Mouse (Mus musculus): ENCODE data around the gene Zfp385c. TPM values are rescaled to one million over a fixed set of nuclear protein-coding genes. Genes with fewer than 3 reads are reported as not detected.

Gene Zfp385c
- polyA plus RNA-seq, 1 experiment from 2014 or later: 0.31 TPM

DNA sequence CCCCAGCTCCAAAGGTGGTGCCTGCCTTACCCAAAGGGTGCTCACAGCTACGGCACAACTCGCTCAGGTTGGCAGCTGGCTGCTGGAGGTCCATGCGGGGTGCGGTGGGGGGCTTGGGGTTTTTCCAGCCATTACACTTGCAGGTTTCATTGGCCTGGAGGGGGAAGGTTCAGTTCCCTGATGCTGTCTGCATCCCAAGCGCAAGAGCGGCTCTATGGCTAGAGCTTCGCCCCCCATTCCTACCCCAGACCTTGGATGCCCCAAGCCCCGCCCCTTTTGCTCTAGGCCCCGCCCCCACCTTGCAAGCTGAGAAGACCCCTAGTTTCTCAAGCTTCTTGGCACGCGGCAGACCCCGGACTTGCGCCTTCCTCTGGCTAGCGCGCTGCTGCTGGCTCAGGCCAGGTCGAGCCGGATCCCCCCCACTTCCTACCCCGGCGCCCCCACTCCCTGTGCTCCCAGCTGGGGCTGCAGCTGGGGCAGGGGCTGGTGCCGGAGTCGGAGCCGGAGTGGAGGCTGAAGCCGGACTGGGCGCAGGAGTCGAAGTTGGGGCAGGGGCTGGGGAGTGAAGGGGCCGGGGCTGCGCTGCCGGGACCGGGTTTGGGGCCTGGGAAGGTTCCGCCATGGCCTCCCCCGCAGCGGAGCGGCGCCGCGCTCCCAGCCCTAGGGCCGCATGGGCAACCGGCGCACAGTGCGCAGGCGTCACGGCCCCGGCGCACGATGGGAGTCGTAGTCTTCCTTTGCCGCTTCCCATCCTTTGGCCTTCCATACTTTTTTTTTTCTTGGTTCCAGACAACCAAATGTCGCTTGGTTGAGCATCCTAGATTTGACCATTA is 19.7 kb upstream of the Zfp385c start, which contains the start of gene Kat2a:
Gene Kat2a (minus strand): TSS at position 683 of the 833 bp plus-strand sequence.
- ATAC-seq: peak; percentile 84
- H3K27me3 ChIP-seq (replicated peaks; ENCODE audit: control insufficient read depth, insufficient read depth, low read length): no peaks in the 10 kb centered on the region
- H3K4me3 ChIP-seq (ENCODE audit: low read length): peak within 1 kb of the TSS; percentile 100
- peaks cover 31% of the 10 kb centered on the region for H3K4me1 ChIP-seq (ENCODE audit: control insufficient read depth, insufficient read depth, low read length)
- peak within 1 kb of the TSS; percentile 99 for H3K9ac ChIP-seq (ENCODE audit: low read depth, low read length)
- peak within 1 kb of the TSS; percentile 74 for H3K27ac ChIP-seq (ENCODE audit: low read length)
- peak within 1 kb of the TSS; percentile 78 for H3K4me2 ChIP-seq (ENCODE audit: low read depth, low read length)
- peaks cover 15% of the 10 kb centered on the region for H3K36me3 ChIP-seq (ENCODE audit: control insufficient read depth, insufficient read depth, low read length)
- 1% methylated on average over 47 of the region's 48 CpGs for WGBS
- H3K9me3 ChIP-seq (ENCODE audit: control insufficient read depth, low read length): no peaks in the 10 kb centered on the region

GRCm38 (mm10) chr11:100710977-100711376 is 18.7 kb upstream of the Zfp385c start:
- peaks cover 31% of the 10 kb centered on the region for H3K4me1 ChIP-seq (ENCODE audit: control insufficient read depth, insufficient read depth, low read length)
- no peak overlapping the region for H3K27ac ChIP-seq (ENCODE audit: low read length)
- whole genome bisulfite sequencing: 71% methylated on average over 4 of the region's 4 CpGs
- peak overlapping the region; percentile 78; the same call in 1 of the 2 replicates for H3K4me2 ChIP-seq (ENCODE audit: low read depth, low read length)
- no peaks in the 10 kb centered on the region for H3K9me3 ChIP-seq (ENCODE audit: control insufficient read depth, low read length)
- H3K36me3 ChIP-seq (ENCODE audit: control insufficient read depth, insufficient read depth, low read length): peaks cover 20% of the 10 kb centered on the region
- H3K4me3 ChIP-seq (ENCODE audit: low read length): no peak overlapping the region
- no peak for ATAC-seq
- H3K9ac ChIP-seq (ENCODE audit: low read depth, low read length): peak overlapping the region; percentile 99; the same call in 1 of the 2 replicates
- H3K27me3 ChIP-seq (replicated peaks; ENCODE audit: control insufficient read depth, insufficient read depth, low read length): no peaks in the 10 kb centered on the region

DNA sequence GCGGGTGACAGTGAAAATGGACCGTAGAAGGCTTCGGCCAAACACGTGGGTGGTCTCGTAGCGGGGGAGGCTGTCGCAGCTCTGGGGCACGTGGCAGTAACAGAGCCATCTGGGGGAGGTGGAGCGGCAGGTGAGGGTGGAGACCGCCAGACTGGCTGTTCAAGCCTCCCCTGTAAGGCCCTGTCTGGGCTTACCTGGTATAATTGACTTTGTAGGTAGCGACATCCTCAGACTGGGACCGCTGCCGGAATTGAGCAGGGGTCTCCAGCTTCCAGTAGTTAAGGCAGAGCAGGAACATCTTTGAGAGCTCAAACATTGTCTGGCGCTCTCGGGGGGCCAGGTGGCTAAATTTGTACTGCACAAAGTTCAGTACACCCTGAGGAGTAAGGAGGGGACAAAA is 18.3 kb upstream of the Zfp385c start:
- no peak overlapping the region for H3K27ac ChIP-seq (ENCODE audit: low read length)
- peaks cover 20% of the 10 kb centered on the region for H3K36me3 ChIP-seq (ENCODE audit: control insufficient read depth, insufficient read depth, low read length)
- H3K4me2 ChIP-seq (ENCODE audit: low read depth, low read length): no peak overlapping the region
- H3K9me3 ChIP-seq (ENCODE audit: control insufficient read depth, low read length): no peaks in the 10 kb centered on the region
- peaks cover 31% of the 10 kb centered on the region for H3K4me1 ChIP-seq (ENCODE audit: control insufficient read depth, insufficient read depth, low read length)
- H3K27me3 ChIP-seq (replicated peaks; ENCODE audit: control insufficient read depth, insufficient read depth, low read length): no peaks in the 10 kb centered on the region
- ATAC-seq: no peak
- 0 out of 2 replicates have a peak overlapping the region, but pooled peaks have one; percentile 37 for H3K9ac ChIP-seq (ENCODE audit: low read depth, low read length)
- H3K4me3 ChIP-seq (ENCODE audit: low read length): no peak overlapping the region
- WGBS: 90% methylated on average over 15 of the region's 15 CpGs

GRCm38 (mm10) chr11:100709201-100709810 is 17.1 kb upstream of the Zfp385c start:
- no peaks in the 10 kb centered on the region for H3K27me3 ChIP-seq (replicated peaks; ENCODE audit: control insufficient read depth, insufficient read depth, low read length)
- H3K9ac ChIP-seq (ENCODE audit: low read depth, low read length): no peak overlapping the region
- no peak overlapping the region for H3K4me2 ChIP-seq (ENCODE audit: low read depth, low read length)
- H3K4me3 ChIP-seq (ENCODE audit: low read length): no peak overlapping the region
- H3K4me1 ChIP-seq (ENCODE audit: control insufficient read depth, insufficient read depth, low read length): peaks cover 29% of the 10 kb centered on the region
- no peak overlapping the region for H3K27ac ChIP-seq (ENCODE audit: low read length)
- H3K9me3 ChIP-seq (ENCODE audit: control insufficient read depth, low read length): no peaks in the 10 kb centered on the region
- peaks cover 20% of the 10 kb centered on the region for H3K36me3 ChIP-seq (ENCODE audit: control insufficient read depth, insufficient read depth, low read length)
- WGBS: 93% methylated on average over 9 of the region's 9 CpGs
- no peak for ATAC-seq

GRCm38 (mm10) chr11:100705095-100705747 is 13.0 kb upstream of the Zfp385c start:
- no peak overlapping the region for H3K4me2 ChIP-seq (ENCODE audit: low read depth, low read length)
- no peak overlapping the region for H3K9ac ChIP-seq (ENCODE audit: low read depth, low read length)
- WGBS: 94% methylated on average over 23 of the region's 23 CpGs
- peaks cover 16% of the 10 kb centered on the region for H3K4me1 ChIP-seq (ENCODE audit: control insufficient read depth, insufficient read depth, low read length)
- H3K36me3 ChIP-seq (ENCODE audit: control insufficient read depth, insufficient read depth, low read length): peaks cover 20% of the 10 kb centered on the region
- ATAC-seq: no peak
- H3K4me3 ChIP-seq (ENCODE audit: low read length): no peak overlapping the region
- no peaks in the 10 kb centered on the region for H3K27me3 ChIP-seq (replicated peaks; ENCODE audit: control insufficient read depth, insufficient read depth, low read length)
- no peaks in the 10 kb centered on the region for H3K9me3 ChIP-seq (ENCODE audit: control insufficient read depth, low read length)
- H3K27ac ChIP-seq (ENCODE audit: low read length): no peak overlapping the region

GRCm38 (mm10) chr11:100703851-100704531 is 11.7 kb upstream of the Zfp385c start, which contains the start of gene Dhx58:
Gene Dhx58, minus strand, starts transcription at chr11:100704271.
- Histone ChIP-seq H3K4me2 (ENCODE audit: low read depth, low read length) (peak within 1 kb of the TSS; percentile 9; the same call in 1 of the 2 replicates), H3K36me3 (ENCODE audit: control insufficient read depth, insufficient read depth, low read length) (peaks cover 16% of the 10 kb centered on the region), H3K9ac (ENCODE audit: low read depth, low read length) (peak within 1 kb of the TSS; percentile 49; the same call in 1 of the 2 replicates), H3K9me3 (ENCODE audit: control insufficient read depth, low read length) (no peaks in the 10 kb centered on the region), H3K27ac (ENCODE audit: low read length) (no peak within 1 kb of the TSS), H3K4me3 (ENCODE audit: low read length) (peak within 1 kb of the TSS; percentile 17; the same call in 1 of the 2 replicates), H3K27me3 (replicated peaks; ENCODE audit: control insufficient read depth, insufficient read depth, low read length) (no peaks in the 10 kb centered on the region), H3K4me1 (ENCODE audit: control insufficient read depth, insufficient read depth, low read length) (peaks cover 16% of the 10 kb centered on the region)
- 58% methylated on average over 7 of the region's 7 CpGs for WGBS
- peak; percentile 37; the same call in 1 of the 2 replicates for ATAC-seq

- H3K27ac ChIP-seq (ENCODE audit: low read length): no peak overlapping the region
- H3K9me3 ChIP-seq (ENCODE audit: control insufficient read depth, low read length): no peaks in the 10 kb centered on the region
- H3K4me3 ChIP-seq (ENCODE audit: low read length): no peak overlapping the region
- no peak for ATAC-seq
- H3K9ac ChIP-seq (ENCODE audit: low read depth, low read length): no peak overlapping the region
- H3K27me3 ChIP-seq (replicated peaks; ENCODE audit: control insufficient read depth, insufficient read depth, low read length): no peaks in the 10 kb centered on the region
- no peak overlapping the region for H3K4me2 ChIP-seq (ENCODE audit: low read depth, low read length)
- H3K4me1 ChIP-seq (ENCODE audit: control insufficient read depth, insufficient read depth, low read length): peaks cover 16% of the 10 kb centered on the region
- peaks cover 9% of the 10 kb centered on the region for H3K36me3 ChIP-seq (ENCODE audit: control insufficient read depth, insufficient read depth, low read length)
- 64% methylated on average over 11 of the region's 11 CpGs for WGBS
Observed at GRCm38 (mm10) chr11:100703366-100703765, 11.1 kb upstream of the Zfp385c start.

DNA sequence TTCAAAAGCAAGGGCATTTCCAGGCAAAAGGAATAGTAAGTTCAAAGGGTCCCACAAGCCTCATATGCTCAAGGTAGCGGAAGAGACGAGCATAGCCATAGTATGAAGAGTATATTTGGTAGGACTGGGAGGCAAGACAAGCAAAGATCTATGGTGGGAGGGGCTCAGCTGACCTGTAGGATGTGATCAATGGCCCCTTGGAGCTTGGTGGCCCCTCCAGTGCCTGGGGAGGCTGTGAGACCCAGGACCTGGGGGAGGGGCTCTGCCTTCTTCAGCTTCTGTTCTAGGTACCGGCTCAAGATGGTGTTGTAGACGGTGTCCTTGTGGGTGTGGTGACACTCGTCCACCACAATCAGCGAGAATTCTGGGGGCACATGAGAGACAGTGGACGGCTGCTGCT is 10.7 kb upstream of the Zfp385c start:
- WGBS: 43% methylated on average over 7 of the region's 7 CpGs
- Histone ChIP-seq H3K4me3 (ENCODE audit: low read length) (peak overlapping the region; percentile 25), H3K9me3 (ENCODE audit: control insufficient read depth, low read length) (no peaks in the 10 kb centered on the region), H3K27me3 (replicated peaks; ENCODE audit: control insufficient read depth, insufficient read depth, low read length) (no peaks in the 10 kb centered on the region), H3K27ac (ENCODE audit: low read length) (no peak overlapping the region), H3K36me3 (ENCODE audit: control insufficient read depth, insufficient read depth, low read length) (peaks cover 5% of the 10 kb centered on the region), H3K4me2 (ENCODE audit: low read depth, low read length) (peak overlapping the region; percentile 43), H3K4me1 (ENCODE audit: control insufficient read depth, insufficient read depth, low read length) (peaks cover 16% of the 10 kb centered on the region), H3K9ac (ENCODE audit: low read depth, low read length) (peak overlapping the region; percentile 23)
- no peak for ATAC-seq
